Mouse (Mus musculus): ENCODE measurements around the gene Cox5a.

DNA sequence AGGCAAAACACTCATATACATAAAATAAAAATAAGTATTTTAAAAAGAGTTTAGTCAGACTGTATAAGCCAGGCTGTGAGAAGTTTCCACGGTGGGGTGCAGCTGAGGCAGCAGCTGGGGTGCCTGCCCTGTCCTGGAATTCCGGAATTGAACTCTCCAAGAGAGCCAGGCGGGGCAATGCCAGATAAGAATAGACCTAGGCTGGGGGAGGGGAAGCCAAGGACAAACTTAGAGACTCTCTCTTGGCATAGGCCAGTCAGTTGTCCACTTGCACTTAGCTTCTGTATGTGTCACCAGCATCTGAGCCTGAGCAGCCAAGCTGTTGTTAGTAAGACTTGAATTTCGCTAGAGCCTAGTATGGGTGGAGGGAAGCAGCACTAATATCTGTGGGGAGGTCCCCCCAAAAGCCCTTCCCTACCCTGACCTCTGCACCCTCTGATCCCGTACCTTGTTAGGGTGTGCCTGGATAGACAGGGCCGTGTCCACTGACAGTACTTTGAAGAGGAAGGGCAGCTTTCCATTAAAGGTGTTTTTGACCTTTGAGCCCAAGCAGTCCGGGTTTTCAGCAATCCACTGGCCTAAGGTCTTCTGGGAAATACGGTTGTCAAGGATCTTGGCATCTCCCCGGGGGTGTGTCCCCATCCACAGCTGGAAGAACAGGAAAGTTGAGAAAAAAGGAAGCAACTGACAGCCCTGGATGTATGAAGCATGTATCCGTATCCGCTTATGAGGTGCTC, 29.2 kb downstream of the Cox5a start:
- TF ChIP-seq POLR2A (IDR thresholded peaks at IDR 0.05; ENCODE audit: borderline replicate concordance, insufficient read depth, low read length), result no peak
- TF ChIP-seq CTCF (IDR thresholded peaks at IDR 0.05; ENCODE audit: borderline replicate concordance, insufficient read depth, low read depth, low read length), result no peak

All from cerebellum, adult 2 months (tissue).